Mouse (Mus musculus) lung, adult 2 months (tissue): ENCODE data around the gene Ddx28.

Experiments used
- CTCF ChIP-seq: fragments of 200-500 bp; IDR thresholded peaks from 2 replicates; pipeline ENCODE4 v1.5.1; 2011; ENCODE audit warnings: mild to moderate bottlenecking, low read length, control low read depth; ENCODE audit not compliant: insufficient read depth
- POLR2A ChIP-seq: fragments of 200-500 bp; IDR thresholded peaks from 2 replicates; pipeline ENCODE4 v1.6.1; 2011; ENCODE audit warnings: low read depth, mild to moderate bottlenecking, control low read depth, low read length, borderline replicate concordance; ENCODE audit errors: extremely low read depth

- no peak for TF ChIP-seq CTCF
- no peak for TF ChIP-seq POLR2A
Observed at GRCm38 (mm10) chr8:105992499-105992898, 19.2 kb downstream of the Ddx28 start.
